Mouse (Mus musculus) neutrophil, adult 65 days (primary cell): ENCODE data around the gene Rpn1. TPM values are rescaled to one million over a fixed set of nuclear protein-coding genes. Genes with fewer than 3 reads are reported as not detected.

Experiments
- total RNA-seq: library from RNA; stranded (reverse); gene quantifications from 2 replicates; pipeline ENCODE4 v1.2.4, GENCODE M21; 2023

Gene Rpn1
- 130 and 143 TPM in 2 replicates for total RNA-seq

GRCm38 (mm10) chr6:88084278-88085151, at the start of gene Rpn1:
Gene Rpn1, plus strand, starts transcription at chr6:88084482.

GRCm38 (mm10) chr6:88044577-88045405, 39.5 kb upstream of the Rpn1 start, which contains the start of gene Rab7:
Gene Rab7, minus strand, starts transcription at chr6:88045270.

Other genes with a start within 250 kb of the Rpn1 start
- 2.3 and 7.9 TPM in 2 replicates for gene Gm45140, start 248.7 kb upstream of the Rpn1 start, total RNA-seq
- 31.2 and 34.1 TPM in 2 replicates for gene Isy1, start 245.7 kb upstream of the Rpn1 start, total RNA-seq
- gene Cnbp, start 233.4 kb upstream of the Rpn1 start, total RNA-seq, result 127 and 159 TPM in 2 replicates
- 61.7 and 74.7 TPM in 2 replicates for gene Copg1, start 196.7 kb upstream of the Rpn1 start, total RNA-seq
- gene Hmces, start 170.5 kb upstream of the Rpn1 start, total RNA-seq, result 15.0 and 20.6 TPM in 2 replicates
- 2.3 and 2.4 TPM in 2 replicates for gene H1fx, start 102.8 kb upstream of the Rpn1 start, total RNA-seq
- 435 and 603 TPM in 2 replicates for gene Rab7, start 39.2 kb upstream of the Rpn1 start, total RNA-seq
- 5.7 and 5.9 TPM in 2 replicates for gene Gata2, start 109.4 kb downstream of the Rpn1 start, total RNA-seq
- gene Dnajb8, start 137.8 kb downstream of the Rpn1 start, total RNA-seq, result not detected in 2 replicates